Mouse (Mus musculus): Measurements from ENCODE around the gene Tmod3. TPM values are rescaled to one million over a fixed set of nuclear protein-coding genes. Genes with fewer than 3 reads are reported as not detected.

Gene Tmod3
- total RNA-seq, 2 experiments from 2014 or later = 39.9 to 41.2 TPM

Other genes starting within 250 kb of the Tmod3 start
- not detected for gene Bcl2l10, start 211.9 kb downstream of the Tmod3 start, total RNA-seq (2021)
- 10 to 100 TPM; 25.4 to 27.0 TPM for gene Mapk6, start 149.7 kb downstream of the Tmod3 start, total RNA-seq (2021)
- 10 to 100 TPM; 22.9 to 23.2 TPM for gene Leo1, start 118.1 kb downstream of the Tmod3 start, total RNA-seq (2021)
- gene Tmod2, start 51.7 kb upstream of the Tmod3 start, total RNA-seq (2021) = 100 to 1,000 TPM; 382 to 386 TPM
- gene Lysmd2, start 66.1 kb upstream of the Tmod3 start, total RNA-seq (2021) = 10 to 100 TPM; 60.8 to 67.2 TPM
- gene Scg3, start 124.4 kb upstream of the Tmod3 start, total RNA-seq (2021) = 100 to 1,000 TPM; 259 to 270 TPM
- gene Bmp5, start 215.7 kb upstream of the Tmod3 start, total RNA-seq (2021) = 1 to 10 TPM; 1.1 to 1.3 TPM